8 mouse cellular contexts compared by ENCODE assay signal in the genomic region with DNA sequence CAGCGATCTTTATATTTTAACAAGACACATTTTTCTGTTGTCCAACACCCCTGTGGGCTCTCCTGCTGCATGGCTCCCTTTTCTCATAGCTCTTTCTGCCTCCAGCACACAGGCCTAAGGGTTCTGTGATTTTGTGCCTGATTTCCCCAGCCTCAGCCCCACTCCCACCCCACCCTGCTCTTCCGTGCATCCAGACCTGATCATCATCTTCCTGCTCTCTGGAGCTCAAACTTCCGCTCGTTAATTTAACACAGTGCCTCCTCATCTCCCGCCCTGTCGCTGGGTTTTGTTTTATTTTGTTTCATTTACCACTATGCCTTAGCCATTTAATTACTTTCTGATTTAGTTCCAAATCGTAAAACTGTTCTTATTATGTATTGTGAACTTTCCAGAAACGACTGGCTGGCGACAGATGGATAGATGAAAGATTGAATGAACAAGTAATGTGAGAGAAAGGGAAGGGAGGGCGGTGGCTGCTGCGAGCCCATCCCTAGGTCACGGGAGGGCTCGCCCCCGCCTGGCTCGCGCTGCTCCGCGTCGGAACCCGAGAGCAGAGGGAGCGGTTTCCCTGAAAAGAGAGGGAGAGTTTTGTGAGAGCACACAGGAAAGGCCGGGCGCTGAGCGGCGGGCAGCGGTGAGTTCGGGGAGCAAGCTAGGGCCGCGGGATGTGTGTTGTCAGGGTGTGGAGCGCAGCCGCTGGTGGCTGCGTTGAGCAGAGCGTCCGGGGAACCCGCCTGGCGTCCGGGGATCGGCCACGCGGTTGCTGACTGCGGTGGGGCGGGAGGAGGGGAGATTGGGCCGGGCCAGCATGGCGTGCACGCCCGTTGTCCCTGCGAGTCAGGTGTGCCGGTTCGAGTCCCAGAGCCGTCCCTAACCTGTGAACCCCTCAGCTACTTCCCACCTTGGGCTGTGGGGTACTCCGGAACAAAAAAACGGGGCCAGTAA. TPM values are rescaled to one million over a fixed set of nuclear protein-coding genes. Genes with fewer than 3 reads are reported as not detected.
DNase-seq lines count a peak whose midpoint lies in the region; ATAC-seq and TF ChIP-seq lines count a peak whose summit lies in the region.

TSS of gene Agk (plus strand) at position 276 of the 945 bp plus-strand sequence.

- TF ChIP-seq CTCF in G1E (IDR thresholded peaks at IDR 0.05; ENCODE audit: low read depth, low read length), result no peak
- no peak for TF ChIP-seq CTCF in cerebellum, adult 2 months (IDR thresholded peaks at IDR 0.05; ENCODE audit: borderline replicate concordance, insufficient read depth, low read depth, low read length)

- H3K9ac ChIP-seq in lung, embryonic 16.5 days (ENCODE audit: low read length), result peak within 1 kb of the TSS; percentile 94

- peak within 1 kb of the TSS; percentile 79; the same call in 1 of the 2 replicates for H3K27ac ChIP-seq in cerebellum, adult 2 months (ENCODE audit: insufficient read depth, low read length)
- peak within 1 kb of the TSS; percentile 90 for H3K27ac ChIP-seq in lung, embryonic 16.5 days (ENCODE audit: low read length)

- peaks cover 13% of the 10 kb centered on the region for H3K36me3 ChIP-seq in G1E (replicated peaks)
- no peaks in the 10 kb centered on the region for H3K36me3 ChIP-seq in lung, embryonic 16.5 days (ENCODE audit: control insufficient read depth, insufficient read depth, low read length)

- WGBS in cerebellum, adult 2 months, result 2% methylated on average over 52 of the region's 52 CpGs
- WGBS in lung, embryonic 16.5 days, result 2% methylated on average over 52 of the region's 52 CpGs

- H3K4me3 ChIP-seq in G1E (ENCODE audit: low read depth, low read length), result peak within 1 kb of the TSS; percentile 93
- peak within 1 kb of the TSS; percentile 76 for H3K4me3 ChIP-seq in cerebellum, adult 2 months (replicated peaks; ENCODE audit: insufficient read depth, low read depth, low read length)
- H3K4me3 ChIP-seq in lung, embryonic 16.5 days (ENCODE audit: low read length), result peak within 1 kb of the TSS; percentile 84

- peaks cover 12% of the 10 kb centered on the region for H3K4me1 ChIP-seq in G1E (ENCODE audit: insufficient read depth, low read depth, low read length)
- no peaks in the 10 kb centered on the region for H3K4me1 ChIP-seq in cerebellum, adult 2 months (ENCODE audit: control insufficient read depth, insufficient read depth, low read length)
- no peaks in the 10 kb centered on the region for H3K4me1 ChIP-seq in lung, embryonic 16.5 days (replicated peaks; ENCODE audit: control insufficient read depth, insufficient read depth, low read length)

- peak within 1 kb of the TSS; percentile 74 for H3K4me2 ChIP-seq in lung, embryonic 16.5 days (ENCODE audit: low read depth, low read length)

- no peaks in the 10 kb centered on the region for H3K9me3 ChIP-seq in G1E (replicated peaks)
- H3K9me3 ChIP-seq in lung, embryonic 16.5 days (ENCODE audit: control insufficient read depth, low read length), result no peaks in the 10 kb centered on the region

- peaks cover 4% of the 10 kb centered on the region; the same call in 1 of the 2 replicates for H3K27me3 ChIP-seq in G1E (ENCODE audit: insufficient read depth, low read length)
- no peaks in the 10 kb centered on the region for H3K27me3 ChIP-seq in cerebellum, adult 2 months (ENCODE audit: control insufficient read depth, insufficient read depth, low read length)
- no peaks in the 10 kb centered on the region for H3K27me3 ChIP-seq in lung, embryonic 16.5 days (ENCODE audit: control insufficient read depth, insufficient read depth, low read depth, low read length)

- peak; percentile 80 for ATAC-seq in G1E (ENCODE audit: extremely low read depth, insufficient number of reproducible peaks, low FRiP score, poor library complexity, severe bottlenecking)
- peak; percentile 98 to 99 for ATAC-seq in hematopoietic stem cell, adult 5-6 weeks (replicated peaks in 1 of 2; ENCODE audit: insufficient read depth in 1 of 2, low FRiP score in 2 of 2, low TSS enrichment in 1 of 2, low read depth in 1 of 2, poor library complexity in 2 of 2, severe bottlenecking in 2 of 2)
- peak; percentile 97 for ATAC-seq in lung, embryonic 16.5 days (ENCODE audit: low read depth)

- peak; percentile 78 for TF ChIP-seq POLR2A in cerebellum, adult 2 months (IDR thresholded peaks at IDR 0.05; ENCODE audit: borderline replicate concordance, insufficient read depth, low read length)

- peak; percentile 43 for DNase-seq in G1E (ENCODE audit: low spot score)
- peak; percentile 76 to 86 for DNase-seq in cerebellum, adult 2 months
- peak; percentile 89 for DNase-seq in forelimb bud, embryonic 11.5 days (ENCODE audit: low read depth, low spot score)
- peak; percentile 17 for DNase-seq in layer of hippocampus, adult 9-10 months (ENCODE audit: low spot score)
- peak; percentile 61 for DNase-seq in ovary, postnatal 10 days (ENCODE audit: low spot score)
- DNase-seq in thymus, postnatal 10 days (ENCODE audit: low spot score in 2 of 2), result peak; percentile 56 to 74

RNA-seq across cellular contexts. Expression of gene Agk, which starts in this region (rescaled TPM):
- 26.2 and 29.3 TPM in 2 replicates for total RNA-seq in G1E (2014; fragmentation: Nextera tagmentation)
- 23.2 and 26.8 TPM in 2 replicates for total RNA-seq in G1E (2017)
- 4.6 and 5.8 TPM in 2 replicates for polyA plus RNA-seq in G1E (2012)
- 34.8 and 40.9 TPM in 2 replicates for polyA plus RNA-seq in cerebellum, adult 2 months (2012; rRNA removed)
- 37.0 and 44.5 TPM in 2 replicates for total RNA-seq in hematopoietic stem cell, adult 5-6 weeks (2017)
- polyA plus RNA-seq in lung, embryonic 16.5 days (2015; fragmentation: Nextera tagmentation; extraction: Ambion mirVana), result 38.3 and 41.1 TPM in 2 replicates

Comparison
In these comparisons a context has a peak if more than half of its experiments do, and no peak if none do; other contexts are left out.
1. Peak in every context shown above with its lines: DNase-seq, ATAC-seq, H3K4me3 ChIP-seq and H3K27ac ChIP-seq.
2. DNase-seq: peak in every context shown above with its lines; median percentile 89 in forelimb bud, embryonic 11.5 days; 81 in cerebellum, adult 2 months; 65 in thymus, postnatal 10 days; 61 in ovary, postnatal 10 days; 43 in G1E; 17 in layer of hippocampus, adult 9-10 months.